Mouse (Mus musculus) midbrain, embryonic 13.5 days (tissue): ENCODE measurements at regions not wholly inside any gene's neighbourhood (a gene's known extent, or its start where the extent isn't known, plus 50 kb on each side); places are given as distances from the start of the nearest gene placed in this dataset.
A peak's percentile ranks its signal among the peaks of the same experiment; 100 is the strongest.

ENCODE experiments used
- ATAC-seq: fragments of 200-750 bp; cut with Nextera tagmentation; 2 replicates; pipeline ENCODE4 v1.8.0; 2017; ENCODE audit warnings: mild to moderate bottlenecking, moderate TSS enrichment, moderate library complexity
- H3K27ac ChIP-seq: fragments of 300-500 bp; sonication (generic); 2 replicates; pipeline ENCODE4 v1.5.1; 2015; ENCODE audit warnings: inconsistent platforms, mild to moderate bottlenecking, moderate library complexity
- H3K27me3 ChIP-seq: fragments of 300-500 bp; sonication (generic); 2 replicates; pipeline ENCODE4 v1.6.1; 2015; ENCODE audit warnings: mild to moderate bottlenecking, inconsistent platforms
- H3K36me3 ChIP-seq: fragments of 300-500 bp; sonication (generic); 2 replicates; pipeline ENCODE4 v1.6.1; 2015; ENCODE audit warnings: mild to moderate bottlenecking, inconsistent platforms
- H3K4me1 ChIP-seq: fragments of 300-500 bp; sonication (generic); replicated peaks from 2 replicates; pipeline ENCODE4 v1.6.1; 2015; ENCODE audit warnings: inconsistent platforms
- H3K4me2 ChIP-seq: fragments of 300-500 bp; sonication (generic); replicated peaks from 2 replicates; pipeline ENCODE4 v1.6.1; 2015; ENCODE audit warnings: moderate library complexity, mild to moderate bottlenecking, inconsistent platforms
- H3K4me3 ChIP-seq: fragments of 300-500 bp; sonication (generic); replicated peaks from 2 replicates; pipeline ENCODE4 v1.5.1; 2015; ENCODE audit warnings: mild to moderate bottlenecking, inconsistent platforms
- H3K9ac ChIP-seq: fragments of 300-500 bp; sonication (generic); replicated peaks from 2 replicates; pipeline ENCODE4 v1.6.1; 2015; ENCODE audit warnings: mild to moderate bottlenecking, inconsistent platforms
- H3K9me3 ChIP-seq: fragments of 300-500 bp; sonication (generic); 2 replicates; pipeline ENCODE4 v1.6.1; 2016; ENCODE audit warnings: mild to moderate bottlenecking, inconsistent platforms
- WGBS: fragments of 180-500 bp; shearing (Covaris S2); methylation state at CpG from one replicate; pipeline ENCODE4 v1.1.7; 2015; 5-methylcytosine and 5-hydroxymethylcytosine counted together

DNA sequence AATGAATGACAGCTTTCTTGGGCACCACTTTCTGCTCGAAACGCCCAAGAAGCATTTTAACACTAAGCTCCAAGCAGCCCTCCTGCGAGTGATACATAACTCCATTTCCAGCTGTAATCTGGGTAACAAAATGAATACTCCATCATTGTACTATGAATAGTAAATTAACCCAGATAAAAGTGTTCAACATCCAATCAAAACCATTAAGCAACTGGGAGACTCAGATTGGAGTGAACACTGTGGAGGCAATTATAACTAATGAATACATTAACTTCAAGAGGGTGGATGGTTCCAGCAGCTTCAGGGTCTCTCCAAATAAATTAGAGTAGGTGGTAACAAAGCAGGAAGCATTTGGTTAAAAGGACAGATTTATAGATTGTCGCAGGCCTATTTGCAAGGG, 414.2 kb downstream of the Cdh26 start:
- no peak overlapping the region for H3K4me2 ChIP-seq
- peaks cover 6% of the 10 kb centered on the region; the same call in 1 of the 2 replicates for H3K4me1 ChIP-seq
- no peak overlapping the region for H3K27ac ChIP-seq
- H3K4me3 ChIP-seq = no peak overlapping the region
- no peaks in the 10 kb centered on the region for H3K36me3 ChIP-seq
- 79% methylated on average over 4 of the region's 4 CpGs for WGBS
- H3K27me3 ChIP-seq = 0 out of 2 replicates have a peak, but pooled peaks cover 4% of the 10 kb centered on the region
- no peaks in the 10 kb centered on the region for H3K9me3 ChIP-seq
- H3K9ac ChIP-seq = no peak overlapping the region
- ATAC-seq = no peak

DNA sequence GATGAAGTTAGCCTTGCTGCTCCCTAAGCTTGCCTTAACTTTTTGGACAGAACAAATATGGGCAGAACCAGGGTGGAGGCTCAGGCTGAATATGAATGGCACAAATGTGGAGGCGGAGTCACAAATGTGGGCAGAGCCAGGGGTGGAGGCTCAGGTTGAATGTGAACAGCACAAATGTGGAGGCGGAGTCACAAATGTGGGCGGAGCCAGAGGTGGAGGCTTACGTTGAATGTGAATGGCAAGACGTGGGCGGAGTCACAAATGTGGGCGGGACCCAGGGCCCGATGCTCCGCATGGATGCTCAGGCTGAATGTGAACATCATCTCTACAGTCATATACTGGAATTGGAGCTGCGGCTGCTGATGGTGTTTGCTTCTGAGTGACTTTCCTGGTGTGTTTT, 420.0 kb downstream of the Cdh26 start:
- WGBS = 82% methylated on average over 10 of the region's 10 CpGs
- peaks cover 31% of the 10 kb centered on the region for H3K4me1 ChIP-seq
- H3K27me3 ChIP-seq = no peaks in the 10 kb centered on the region
- 0 out of 2 replicates have a peak overlapping the region, but pooled peaks have one; percentile 19 for H3K27ac ChIP-seq
- no peak overlapping the region for H3K9ac ChIP-seq
- no peaks in the 10 kb centered on the region for H3K9me3 ChIP-seq
- peak; percentile 28 for ATAC-seq
- H3K36me3 ChIP-seq = no peaks in the 10 kb centered on the region
- no peak overlapping the region for H3K4me3 ChIP-seq
- no peak overlapping the region for H3K4me2 ChIP-seq

DNA sequence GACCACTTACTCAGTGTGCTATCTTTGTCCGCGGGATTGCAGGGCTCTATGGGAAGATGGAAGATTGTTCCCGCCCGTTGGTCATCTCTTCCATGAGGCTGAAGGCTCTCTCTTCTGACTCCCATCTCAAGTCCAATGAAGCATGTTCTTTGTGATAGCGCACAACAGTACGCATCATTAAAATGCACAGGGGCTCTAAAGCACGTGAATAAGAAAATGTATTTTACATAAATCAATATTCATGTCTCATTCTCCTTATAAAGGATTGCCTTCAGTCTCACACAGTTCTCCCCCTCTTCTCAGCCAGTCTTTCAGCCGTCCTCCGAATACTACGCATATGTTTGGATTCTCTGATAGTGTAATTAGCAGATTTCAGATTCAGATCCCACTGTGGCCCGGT, 420.4 kb downstream of the Cdh26 start:
- ATAC-seq = peak; percentile 71
- Histone ChIP-seq H3K9me3 (no peaks in the 10 kb centered on the region), H3K27me3 (no peaks in the 10 kb centered on the region), H3K9ac (no peak overlapping the region), H3K4me2 (no peak overlapping the region), H3K27ac (peak overlapping the region; percentile 76), H3K4me3 (no peak overlapping the region), H3K36me3 (no peaks in the 10 kb centered on the region), H3K4me1 (peaks cover 31% of the 10 kb centered on the region)
- WGBS = 35% methylated on average over 11 of the region's 11 CpGs

DNA sequence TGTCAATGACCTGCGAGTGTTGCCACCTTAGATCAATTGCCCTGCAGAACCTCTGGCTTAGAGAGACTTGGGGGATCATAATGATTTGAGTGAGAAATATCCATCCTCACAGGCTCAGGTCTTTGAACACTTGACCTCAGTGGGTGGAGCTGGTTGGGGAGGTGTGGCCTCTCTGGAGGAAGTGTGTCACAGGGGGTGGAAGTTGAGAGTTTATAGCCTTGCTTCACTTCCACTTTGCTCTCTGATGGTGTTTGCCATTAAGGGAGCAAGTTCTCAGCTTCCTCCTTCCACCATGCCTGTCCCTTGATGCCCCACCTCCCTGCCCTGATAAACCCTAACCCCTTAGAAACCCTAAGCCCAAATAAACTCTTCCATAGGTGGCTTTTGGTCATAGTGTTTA, 423.7 kb downstream of the Cdh26 start:
- no peaks in the 10 kb centered on the region for H3K27me3 ChIP-seq
- no peak for ATAC-seq
- 75% methylated on average over 1 of the region's 1 CpGs for WGBS
- H3K27ac ChIP-seq = no peak overlapping the region
- no peak overlapping the region for H3K4me2 ChIP-seq
- H3K4me3 ChIP-seq = no peak overlapping the region
- no peak overlapping the region for H3K9ac ChIP-seq
- H3K36me3 ChIP-seq = no peaks in the 10 kb centered on the region
- peaks cover 31% of the 10 kb centered on the region for H3K4me1 ChIP-seq
- no peaks in the 10 kb centered on the region for H3K9me3 ChIP-seq

DNA sequence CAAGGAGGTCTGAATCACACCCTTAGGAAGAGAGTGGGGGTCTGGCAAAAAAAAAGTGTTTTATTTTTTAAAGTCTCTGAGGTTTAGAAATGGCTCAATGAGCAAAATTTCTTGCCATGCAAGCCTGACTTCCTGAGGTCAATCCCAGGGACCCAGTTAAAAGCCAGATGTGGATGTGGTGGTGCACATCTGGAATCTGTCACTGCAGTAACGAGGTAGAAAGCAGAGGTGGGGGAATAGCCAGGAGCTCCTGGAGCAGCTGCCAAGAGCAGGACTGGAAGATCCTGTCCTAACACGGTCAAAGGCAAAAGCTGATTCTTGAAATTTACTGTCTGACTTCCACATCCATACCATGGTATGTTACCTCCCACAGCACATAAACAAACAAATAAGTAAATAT, 424.4 kb downstream of the Cdh26 start:
- ATAC-seq = no peak
- 68% methylated on average over 2 of the region's 2 CpGs for WGBS

DNA sequence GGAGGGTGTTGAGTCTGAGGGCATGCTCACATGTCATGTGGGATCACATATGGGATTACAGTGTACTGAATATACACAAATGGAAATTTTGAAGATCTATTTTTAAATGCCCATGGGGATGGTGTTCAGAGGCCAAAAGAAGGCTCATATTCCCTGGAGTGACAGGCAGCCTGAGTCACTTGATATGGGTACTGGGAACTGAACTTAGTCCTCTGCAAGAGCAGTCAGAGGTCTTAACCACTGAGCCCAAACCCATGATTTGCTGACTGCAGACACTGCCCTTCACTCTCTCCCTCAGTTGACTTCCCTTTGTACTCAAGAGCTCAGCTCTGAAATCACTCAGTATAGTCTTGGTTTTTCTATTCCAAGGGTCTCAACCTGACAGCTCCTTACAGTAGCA, 432.3 kb downstream of the Cdh26 start:
- Histone ChIP-seq H3K4me3 (no peak overlapping the region), H3K27ac (no peak overlapping the region), H3K36me3 (no peaks in the 10 kb centered on the region), H3K4me1 (0 out of 2 replicates have a peak, but pooled peaks cover 5% of the 10 kb centered on the region), H3K4me2 (no peak overlapping the region), H3K27me3 (no peaks in the 10 kb centered on the region), H3K9me3 (no peaks in the 10 kb centered on the region), H3K9ac (no peak overlapping the region)
- ATAC-seq = no peak

More for the DNA sequence above, 424.4 kb downstream of the Cdh26 start:
- H3K4me3 ChIP-seq = no peak overlapping the region
- no peak overlapping the region for H3K4me2 ChIP-seq
- H3K27ac ChIP-seq = no peak overlapping the region
- H3K9me3 ChIP-seq = no peaks in the 10 kb centered on the region
- H3K4me1 ChIP-seq = peaks cover 31% of the 10 kb centered on the region
- H3K36me3 ChIP-seq = no peaks in the 10 kb centered on the region
- H3K27me3 ChIP-seq = no peaks in the 10 kb centered on the region
- H3K9ac ChIP-seq = no peak overlapping the region

DNA sequence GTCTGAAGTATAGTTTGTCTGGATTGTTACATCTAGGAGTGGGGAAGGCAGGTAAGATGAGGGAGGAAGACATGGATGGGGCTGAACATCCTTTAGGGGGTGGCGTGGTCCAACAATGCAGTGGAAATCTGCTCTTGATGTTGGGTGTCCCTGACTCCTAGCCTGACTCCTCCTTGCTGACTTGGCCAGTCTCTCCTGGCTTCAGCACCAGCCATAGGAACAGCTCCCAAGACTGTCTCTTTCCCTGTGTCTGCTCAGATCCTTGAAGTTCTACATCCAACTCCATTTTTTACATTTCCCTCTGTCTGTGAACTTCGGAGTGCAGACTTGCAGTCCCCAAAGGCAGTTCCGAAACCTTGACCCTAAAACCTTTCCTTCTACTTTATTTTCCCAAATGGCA, 436.8 kb downstream of the Cdh26 start:
- H3K27me3 ChIP-seq = no peaks in the 10 kb centered on the region
- H3K36me3 ChIP-seq = no peaks in the 10 kb centered on the region
- 0 out of 2 replicates have a peak, but pooled peaks cover 5% of the 10 kb centered on the region for H3K4me1 ChIP-seq
- no peak overlapping the region for H3K4me2 ChIP-seq
- no peak overlapping the region for H3K27ac ChIP-seq
- 85% methylated on average over 3 of the region's 3 CpGs for WGBS
- H3K4me3 ChIP-seq = no peak overlapping the region
- no peak for ATAC-seq
- no peak overlapping the region for H3K9ac ChIP-seq
- H3K9me3 ChIP-seq = no peaks in the 10 kb centered on the region

DNA sequence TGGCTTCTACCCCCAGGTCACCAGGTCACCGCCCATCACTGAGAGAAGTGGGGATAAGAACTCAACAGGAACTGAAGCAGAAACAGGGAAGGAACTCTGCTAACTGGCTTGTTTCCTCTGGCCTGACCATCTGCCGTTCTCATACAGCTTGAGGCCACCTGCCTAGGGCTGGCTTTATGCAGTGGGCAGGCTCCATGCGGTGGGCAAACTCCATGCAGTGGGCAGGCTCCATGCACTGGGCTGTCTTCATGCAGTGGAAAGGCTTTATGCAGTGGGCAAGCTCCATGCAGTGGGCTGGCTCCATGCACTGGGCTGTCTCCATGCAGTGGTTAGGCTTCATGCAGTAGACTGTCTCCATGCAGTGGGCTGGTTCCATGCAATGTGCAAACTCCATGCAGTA, 438.8 kb downstream of the Cdh26 start:
- ATAC-seq = no peak
- WGBS = 78% methylated on average over 3 of the region's 3 CpGs
- Histone ChIP-seq H3K27ac (no peak overlapping the region), H3K4me2 (no peak overlapping the region), H3K4me3 (no peak overlapping the region), H3K9ac (no peak overlapping the region), H3K4me1 (0 out of 2 replicates have a peak, but pooled peaks cover 5% of the 10 kb centered on the region), H3K9me3 (no peaks in the 10 kb centered on the region), H3K27me3 (no peaks in the 10 kb centered on the region), H3K36me3 (no peaks in the 10 kb centered on the region)

DNA sequence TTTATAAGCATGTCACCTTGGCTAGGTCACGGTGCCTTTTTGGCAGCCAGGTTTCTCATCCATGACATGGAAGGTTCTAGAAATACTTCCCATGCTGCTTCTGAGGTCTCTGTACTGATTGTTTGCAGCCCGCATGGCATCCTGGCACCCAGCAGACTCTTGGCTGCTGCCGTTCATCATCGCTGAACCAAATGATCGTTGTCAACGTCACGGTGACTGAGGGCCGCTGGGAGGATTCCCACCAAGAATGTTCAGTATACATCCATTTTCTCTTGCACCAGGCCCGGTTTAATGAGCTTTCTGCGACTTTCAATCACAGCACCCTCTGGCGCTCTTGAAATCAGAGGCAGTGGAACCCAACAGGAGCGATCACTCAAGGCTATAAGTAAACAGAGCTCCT, 448.1 kb downstream of the Cdh26 start:
- ATAC-seq = no peak
- Histone ChIP-seq H3K4me1 (no peaks in the 10 kb centered on the region), H3K4me2 (no peak overlapping the region), H3K36me3 (no peaks in the 10 kb centered on the region), H3K9me3 (no peaks in the 10 kb centered on the region), H3K9ac (no peak overlapping the region), H3K27me3 (no peaks in the 10 kb centered on the region), H3K4me3 (no peak overlapping the region), H3K27ac (no peak overlapping the region)
- WGBS = 91% methylated on average over 12 of the region's 12 CpGs

DNA sequence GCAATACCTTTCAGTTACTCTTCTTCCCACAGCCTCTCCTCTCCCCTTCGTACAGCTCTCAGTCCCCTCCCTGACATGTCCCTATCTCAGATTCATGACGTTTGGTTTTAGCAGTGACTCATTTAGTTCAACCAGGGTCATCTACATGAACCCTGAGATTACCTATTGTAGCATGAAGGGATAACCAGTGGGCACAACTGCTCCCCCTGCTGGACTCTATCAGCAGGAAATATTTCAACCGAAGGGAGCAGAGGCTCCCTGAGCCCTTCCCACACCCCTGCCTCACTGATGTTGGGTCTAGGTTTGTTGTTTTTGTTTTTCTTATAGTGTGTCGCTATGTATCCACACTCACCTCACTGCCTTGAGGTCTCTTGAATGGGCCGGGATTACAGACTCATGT, 455.4 kb downstream of the Cdh26 start:
- Histone ChIP-seq H3K9me3 (no peaks in the 10 kb centered on the region), H3K4me2 (no peak overlapping the region), H3K4me3 (no peak overlapping the region), H3K4me1 (0 out of 2 replicates have a peak, but pooled peaks cover 3% of the 10 kb centered on the region), H3K27me3 (no peaks in the 10 kb centered on the region), H3K9ac (no peak overlapping the region), H3K36me3 (no peaks in the 10 kb centered on the region), H3K27ac (no peak overlapping the region)
- no peak for ATAC-seq
- WGBS = 55% methylated on average over 5 of the region's 5 CpGs

DNA sequence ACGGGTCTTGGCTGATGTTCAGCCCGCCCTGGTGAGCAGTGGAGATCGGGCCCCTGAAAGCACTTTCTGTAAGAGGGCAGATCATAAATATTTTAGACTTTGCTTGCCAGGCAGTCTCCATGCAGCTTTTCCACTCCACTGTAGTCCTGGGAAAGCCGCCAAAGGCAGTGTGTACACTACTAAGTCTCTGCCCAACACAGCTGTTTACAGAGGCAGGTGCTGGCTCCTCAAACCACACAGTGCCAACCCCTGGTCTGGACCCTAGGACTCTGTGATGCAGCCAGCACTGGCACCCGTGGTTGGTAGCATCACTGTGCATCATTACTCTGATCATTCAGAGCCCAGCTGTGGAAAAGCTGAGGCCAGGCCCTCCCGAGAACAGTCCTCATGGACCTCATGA, 458.4 kb downstream of the Cdh26 start:
- Histone ChIP-seq H3K27me3 (no peaks in the 10 kb centered on the region), H3K4me2 (no peak overlapping the region), H3K9ac (no peak overlapping the region), H3K4me3 (no peak overlapping the region), H3K27ac (no peak overlapping the region), H3K36me3 (no peaks in the 10 kb centered on the region), H3K9me3 (no peaks in the 10 kb centered on the region), H3K4me1 (0 out of 2 replicates have a peak, but pooled peaks cover 3% of the 10 kb centered on the region)
- WGBS = 81% methylated on average over 6 of the region's 6 CpGs
- no peak for ATAC-seq

DNA sequence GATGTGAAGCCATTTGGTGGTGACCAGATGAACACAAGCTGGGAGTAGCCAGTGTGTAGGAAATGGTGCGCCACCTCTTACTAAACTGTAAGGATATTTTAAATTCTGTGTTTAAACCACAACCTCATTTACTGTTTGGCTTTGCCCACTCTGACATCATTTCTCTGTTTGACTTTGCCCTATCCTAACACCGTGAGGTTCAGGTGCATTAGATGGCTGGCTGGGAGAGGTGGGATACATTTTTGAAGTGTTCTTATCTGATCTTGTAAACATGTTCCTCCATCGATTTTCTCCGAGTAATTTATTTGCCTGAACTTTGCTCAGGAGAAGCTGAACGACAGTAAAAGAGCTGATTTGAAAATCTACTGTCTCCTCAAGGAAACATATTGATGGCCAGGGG, 472.1 kb downstream of the Cdh26 start:
- H3K9ac ChIP-seq = no peak overlapping the region
- no peak overlapping the region for H3K4me2 ChIP-seq
- H3K27me3 ChIP-seq = no peaks in the 10 kb centered on the region
- no peaks in the 10 kb centered on the region for H3K36me3 ChIP-seq
- H3K4me3 ChIP-seq = no peak overlapping the region
- 90% methylated on average over 5 of the region's 5 CpGs for WGBS
- H3K4me1 ChIP-seq = no peaks in the 10 kb centered on the region
- H3K27ac ChIP-seq = no peak overlapping the region
- no peaks in the 10 kb centered on the region for H3K9me3 ChIP-seq
- no peak for ATAC-seq

DNA sequence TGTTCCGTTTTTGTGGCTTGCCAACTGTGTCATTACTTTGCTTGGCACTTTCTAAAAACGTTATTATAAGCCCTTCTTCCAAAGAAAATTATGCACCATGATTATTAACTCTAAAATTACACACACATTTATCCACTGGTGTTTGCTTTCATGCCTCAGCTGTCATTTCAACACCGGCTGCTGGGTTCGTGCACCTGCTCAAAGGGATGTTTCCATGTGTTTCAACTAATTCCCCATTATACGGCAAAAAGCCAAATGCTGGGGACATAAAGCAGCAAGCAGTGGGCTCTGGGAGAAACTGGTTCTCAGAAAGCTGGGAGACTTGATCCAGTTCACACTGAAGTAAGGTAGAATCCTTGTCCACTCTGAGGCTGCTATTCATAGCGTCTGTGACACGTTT, 479.0 kb downstream of the Cdh26 start:
- H3K4me1 ChIP-seq = no peaks in the 10 kb centered on the region
- 73% methylated on average over 7 of the region's 7 CpGs for WGBS
- H3K4me2 ChIP-seq = no peak overlapping the region
- ATAC-seq = no peak
- H3K27ac ChIP-seq = no peak overlapping the region
- no peaks in the 10 kb centered on the region for H3K27me3 ChIP-seq
- H3K4me3 ChIP-seq = no peak overlapping the region
- H3K9me3 ChIP-seq = no peaks in the 10 kb centered on the region
- no peak overlapping the region for H3K9ac ChIP-seq
- no peaks in the 10 kb centered on the region for H3K36me3 ChIP-seq
